Mouse (Mus musculus) layer of hippocampus, adult 8-10 months (tissue): ENCODE results near the gene 2300009A05Rik. TPM values are rescaled to one million over a fixed set of nuclear protein-coding genes. Genes with fewer than 3 reads are reported as not detected.

Experiments
- DNase-seq, 2 experiments: peaks; one replicate each; pipeline ENCODE4 v3.0.0; 2022; ENCODE audit warnings: low spot score in 2 of 2
- total RNA-seq, 4 experiments: library from RNA; stranded (reverse); gene quantifications; 2 replicates each; pipeline ENCODE4 v1.2.4; 2022

2300009A05Rik gene
- total RNA-seq, 4 experiments from 2014 or later = 16.6 to 25.9 (median 24.4) TPM

DNA sequence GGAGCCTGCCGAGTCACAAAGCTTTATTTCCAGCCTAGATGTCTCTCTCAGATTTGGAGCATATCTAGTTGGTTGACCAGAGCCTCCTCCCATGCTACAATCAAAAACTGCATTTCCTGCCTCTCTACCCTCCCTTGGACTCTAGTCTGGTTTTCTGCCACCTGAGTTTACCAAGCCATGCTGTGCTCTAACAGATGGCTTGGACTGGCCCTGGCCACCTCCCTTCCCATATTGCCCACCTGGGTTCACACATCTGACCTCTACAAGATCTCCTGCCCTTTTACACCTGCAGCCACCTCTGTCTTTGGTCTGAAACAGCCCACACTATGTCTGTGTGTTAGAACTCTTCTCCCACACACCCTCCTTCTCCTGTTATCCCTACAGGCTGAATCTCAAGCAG, 50.9 kb downstream of the 2300009A05Rik start:
- no peak for DNase-seq

DNA sequence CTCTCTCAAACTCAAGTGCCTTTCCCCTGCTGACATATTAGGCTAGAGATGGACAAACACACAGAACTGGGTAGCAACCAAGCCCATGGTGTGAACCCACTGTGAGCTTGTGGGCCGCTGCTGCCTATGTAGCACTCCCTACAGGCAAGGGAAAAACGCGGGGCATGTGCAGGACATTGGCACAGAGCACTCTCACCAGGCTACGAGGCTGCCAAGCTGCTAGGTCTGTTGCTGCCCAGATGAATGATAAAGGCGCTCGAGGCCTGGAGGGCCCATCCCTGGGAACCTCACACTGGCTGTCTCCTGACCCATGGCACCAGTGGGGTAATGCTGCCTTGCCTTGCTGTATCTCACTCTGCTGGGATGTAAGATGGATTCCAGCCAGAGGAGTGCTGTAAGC, 53.0 kb downstream of the 2300009A05Rik start:
- DNase-seq = no peak

Other genes starting within 250 kb of the 2300009A05Rik start
- 10 to 100 TPM; 32.2 to 34.9 (median 34.5) TPM for gene Map2k5, start 21.3 kb downstream of the 2300009A05Rik start, total RNA-seq
- gene Iqch, start 203.2 kb upstream of the 2300009A05Rik start, total RNA-seq = under 1 TPM in 1 of 4 experiments, not detected in 3; 0.18 TPM
- 10 to 100 TPM; 50.0 to 62.6 (median 61.7) TPM for gene Aagab, start 203.4 kb upstream of the 2300009A05Rik start, total RNA-seq